Mouse (Mus musculus) lung, postnatal 0 days (tissue): ENCODE measurements at regions not wholly inside any gene's neighbourhood (a gene's known extent, or its start where the extent isn't known, plus 50 kb on each side); places are given as distances from the start of the nearest gene placed in this dataset.

Experiments used
- CTCF ChIP-seq: IDR thresholded peaks from 2 replicates; pipeline ENCODE4 v1.5.1; 2016; ENCODE audit warnings: antibody characterized with exemption, mild to moderate bottlenecking
- EP300 ChIP-seq: IDR thresholded peaks from 2 replicates; pipeline ENCODE4 v1.6.1; 2016; ENCODE audit warnings: antibody characterized with exemption, mild to moderate bottlenecking, control low read depth

- TF ChIP-seq CTCF, result no peak
- 0 out of 2 replicates have a peak, but pooled peaks have one; percentile 12 for TF ChIP-seq EP300
These were observed 78.5 kb upstream of the Cdh5 start for GRCm38 (mm10) chr8:104022691-104023509.
